Mouse (Mus musculus) liver, adult (tissue): Measurements from ENCODE around the gene C1qtnf5.
A peak's percentile ranks its signal among the peaks of the same experiment; 100 is the strongest.

Experiments
- GATA4 ChIP-seq: IDR thresholded peaks from 2 replicates; pipeline ENCODE4 v1.6.1; 2014; ENCODE audit warnings: mild to moderate bottlenecking, low read length; ENCODE audit not compliant: insufficient replicate concordance

The C1qtnf5 gene

DNA sequence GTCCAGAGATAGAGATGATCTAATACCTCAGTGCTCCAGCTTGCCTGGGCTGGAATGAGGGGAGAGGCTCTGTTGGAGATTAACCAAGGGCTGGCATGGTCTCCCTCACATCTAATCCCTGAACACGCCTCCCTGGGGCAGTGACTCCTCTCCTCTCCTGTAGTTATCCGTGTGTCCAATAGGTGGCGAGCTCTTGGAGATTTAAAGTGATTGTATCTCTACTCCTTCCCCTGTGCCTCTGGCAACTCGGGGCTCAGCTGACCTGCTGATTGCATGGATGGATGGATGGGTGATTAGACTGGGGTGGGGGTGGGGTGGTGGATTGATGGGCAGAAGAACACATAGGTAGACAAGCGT is 30.3 kb upstream of the C1qtnf5 start:
- no peak for TF ChIP-seq GATA4

DNA sequence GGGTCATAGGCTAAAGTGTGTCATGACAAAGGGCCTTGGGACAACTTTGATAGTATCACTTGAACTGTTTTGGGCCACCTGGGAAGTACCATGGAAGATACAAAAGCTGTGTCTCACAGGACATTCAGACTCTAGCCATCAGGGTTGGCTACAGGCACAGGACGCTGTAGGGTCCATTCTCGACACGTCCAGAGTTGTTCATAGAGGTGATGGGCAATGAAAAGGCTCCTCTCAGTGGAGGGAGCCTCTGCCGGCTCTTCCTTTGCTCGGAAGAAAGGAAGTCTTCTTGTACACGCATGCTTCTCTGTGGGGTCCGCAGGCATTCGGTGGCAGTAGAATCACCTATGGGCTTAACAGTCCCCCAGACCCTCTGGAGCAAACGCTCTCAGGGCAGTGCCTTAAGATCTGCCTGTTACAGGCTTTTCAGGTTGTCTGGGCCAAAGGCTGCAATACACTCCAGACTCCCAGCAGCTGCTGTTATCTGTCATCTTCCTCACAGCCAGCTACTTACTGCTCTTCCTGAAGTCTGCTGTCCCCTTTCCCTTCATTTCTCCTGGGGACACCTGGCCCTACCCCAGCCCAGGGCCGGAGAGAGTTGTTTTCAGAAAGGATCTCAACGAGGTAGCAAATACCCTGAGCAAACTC is 29.7 kb upstream of the C1qtnf5 start:
- no peak for TF ChIP-seq GATA4

DNA sequence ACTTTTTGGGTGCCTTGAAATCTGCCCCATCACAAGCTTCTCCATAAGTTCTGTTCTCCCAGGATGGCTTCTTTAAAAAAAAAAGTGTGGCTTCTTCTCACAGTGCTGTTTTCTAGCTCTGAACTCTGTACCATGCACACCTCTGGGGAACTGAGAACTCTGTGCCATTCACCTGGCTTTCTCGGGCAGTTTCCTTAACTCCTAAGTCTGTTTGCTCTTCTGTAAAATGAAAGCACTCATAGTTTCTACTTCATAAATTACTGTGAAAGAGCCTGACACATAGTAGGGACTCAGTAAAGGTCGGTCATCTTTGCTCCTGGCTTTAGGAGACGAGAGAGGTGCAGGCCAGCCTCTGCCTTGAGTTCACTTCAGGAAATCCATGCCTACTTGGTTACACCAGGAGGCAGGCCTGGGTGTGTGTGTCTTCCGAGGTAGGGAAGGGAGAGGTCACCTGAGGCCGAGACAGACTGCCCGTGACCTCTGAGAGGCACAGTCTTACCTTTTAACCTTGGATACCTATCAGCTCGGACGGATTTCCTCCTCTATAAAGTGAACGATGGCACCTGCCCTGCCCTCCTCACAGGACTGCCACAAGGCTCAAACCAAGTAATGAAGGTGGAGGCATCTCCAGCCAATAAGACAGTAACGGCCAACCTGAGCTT is 28.8 kb upstream of the C1qtnf5 start:
- no peak for TF ChIP-seq GATA4

DNA sequence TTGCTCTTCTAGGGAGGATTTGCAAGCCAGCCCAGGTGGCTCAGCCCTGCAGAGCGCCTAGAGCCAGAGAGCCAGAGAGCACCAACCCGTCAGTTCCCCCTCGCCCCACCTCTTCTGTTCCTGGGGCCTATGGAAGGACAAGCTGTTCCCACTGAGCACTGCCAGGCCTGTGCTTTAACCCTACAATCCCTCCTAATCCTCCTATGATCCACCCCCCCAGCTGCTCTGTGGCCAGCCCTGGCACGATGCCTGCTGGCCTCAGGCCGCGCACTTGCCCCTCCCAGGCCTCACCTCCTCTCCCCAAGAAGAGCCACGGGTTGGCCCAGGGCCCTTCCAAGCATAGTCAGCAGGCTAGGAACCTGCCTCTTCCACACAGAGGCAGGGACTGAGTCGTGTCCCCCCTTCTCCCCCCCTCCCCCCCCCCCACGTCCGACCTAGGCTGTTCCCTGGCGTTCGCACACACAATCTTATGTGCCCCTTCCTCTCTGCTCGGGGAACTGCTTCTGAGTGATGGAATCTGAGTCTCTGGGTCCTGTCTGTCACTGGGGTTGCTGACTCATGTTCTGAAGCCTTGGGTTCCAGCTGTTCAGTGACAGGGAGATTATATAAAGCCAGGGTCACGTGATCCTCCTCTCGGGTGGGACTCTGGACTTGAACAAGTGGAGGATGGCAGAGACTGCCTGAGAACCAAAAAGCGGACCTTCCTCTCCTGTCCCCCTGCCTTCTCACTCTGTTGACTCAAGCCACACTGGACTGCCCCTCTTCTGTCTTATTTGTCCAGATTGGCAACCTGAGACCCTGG is 27.9 kb upstream of the C1qtnf5 start:
- TF ChIP-seq GATA4, result 0 out of 2 replicates have a peak, but pooled peaks have one; percentile 25

DNA sequence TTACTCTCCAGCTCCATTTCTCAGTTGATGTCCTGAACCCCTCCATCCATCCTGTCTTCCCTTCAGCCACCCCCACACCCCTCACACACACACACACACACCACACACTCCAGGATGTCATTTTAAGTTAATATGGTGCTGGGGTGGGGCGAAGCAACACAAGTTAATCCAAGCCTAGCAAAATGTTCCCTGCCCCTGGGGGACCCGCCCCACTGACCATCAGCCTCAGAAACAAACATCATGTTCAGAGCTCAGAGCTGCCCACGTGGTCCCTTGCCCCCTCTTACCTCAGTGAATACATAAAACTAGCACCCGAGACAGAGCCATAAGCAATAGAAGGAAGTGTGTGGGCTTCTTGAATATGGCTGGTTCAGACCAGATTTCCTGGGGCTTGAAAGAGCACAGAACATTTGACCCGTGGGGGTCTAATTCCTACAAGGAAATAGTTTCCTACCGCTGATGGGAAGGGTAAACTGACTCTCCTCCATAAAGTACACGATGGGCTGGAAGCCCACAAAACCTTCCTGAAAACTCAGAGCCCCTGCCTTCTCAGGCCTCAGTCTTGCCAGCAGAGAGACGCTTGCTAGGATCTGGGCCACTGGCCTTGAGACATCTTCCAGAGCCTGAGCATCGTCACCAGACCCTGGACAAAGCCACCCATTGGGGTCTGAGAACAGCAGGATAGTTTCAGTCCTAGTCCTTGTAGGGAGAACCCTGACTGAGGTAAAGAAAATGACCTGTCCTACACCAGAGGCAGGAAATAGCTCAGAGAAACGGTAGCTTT is 26.9 kb upstream of the C1qtnf5 start:
- no peak for TF ChIP-seq GATA4

DNA sequence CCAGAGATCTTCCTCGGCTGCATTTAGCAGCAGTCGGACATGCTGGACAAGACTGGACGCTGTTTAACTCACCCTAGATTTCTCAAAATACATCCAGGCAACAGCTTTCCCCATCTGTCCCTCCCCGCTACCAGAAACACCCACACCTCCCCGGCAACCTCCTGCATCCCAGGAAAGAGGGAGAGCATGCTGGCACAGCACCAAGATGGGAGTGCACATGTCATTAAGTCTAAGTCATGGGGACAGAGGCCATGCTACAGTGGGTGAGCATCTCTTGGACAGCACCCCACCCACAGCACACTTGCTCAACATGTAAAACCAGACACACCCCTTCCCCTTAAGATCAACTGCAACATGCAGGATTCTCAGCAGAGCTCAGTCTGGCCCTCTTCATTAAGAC is 26.1 kb upstream of the C1qtnf5 start:
- TF ChIP-seq GATA4, result no peak

DNA sequence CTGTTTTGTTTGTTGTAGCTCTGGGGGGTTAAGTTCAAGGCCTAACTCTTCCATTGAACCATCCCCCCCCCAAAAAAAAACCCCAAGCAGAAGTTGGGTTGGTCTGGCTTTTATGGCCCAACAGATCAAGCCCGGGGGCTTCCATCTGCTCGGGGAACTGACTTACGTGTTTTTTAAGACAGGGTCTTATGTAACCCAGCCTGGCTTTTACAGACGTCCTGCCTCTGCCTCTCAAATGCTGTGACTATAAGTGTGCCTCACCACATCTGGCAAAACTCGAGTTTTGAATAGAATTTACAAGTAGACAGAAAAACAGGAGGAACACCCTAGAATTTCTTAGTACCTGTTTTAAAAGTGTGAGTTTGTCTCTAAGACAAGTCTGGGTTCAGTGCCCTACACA is 25.5 kb upstream of the C1qtnf5 start:
- TF ChIP-seq GATA4, result no peak

DNA sequence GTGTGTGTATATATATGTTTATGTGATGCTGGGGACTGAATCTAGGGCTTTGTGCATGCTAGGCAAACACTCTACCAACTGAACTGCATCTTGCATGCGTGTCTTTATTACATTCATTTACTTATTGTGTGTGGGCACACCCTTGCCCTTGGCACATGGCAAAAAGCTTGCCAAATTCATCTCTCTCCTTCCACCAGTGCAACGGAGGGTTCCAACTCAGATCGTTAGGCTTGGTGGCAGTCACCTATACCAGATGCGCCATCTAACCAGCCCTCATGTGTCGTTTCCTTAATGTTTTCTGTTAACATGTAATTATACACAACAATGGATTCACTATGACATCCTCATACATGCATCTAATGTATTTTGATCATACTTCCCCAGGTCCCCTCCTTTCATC is 24.8 kb upstream of the C1qtnf5 start:
- TF ChIP-seq GATA4, result no peak

DNA sequence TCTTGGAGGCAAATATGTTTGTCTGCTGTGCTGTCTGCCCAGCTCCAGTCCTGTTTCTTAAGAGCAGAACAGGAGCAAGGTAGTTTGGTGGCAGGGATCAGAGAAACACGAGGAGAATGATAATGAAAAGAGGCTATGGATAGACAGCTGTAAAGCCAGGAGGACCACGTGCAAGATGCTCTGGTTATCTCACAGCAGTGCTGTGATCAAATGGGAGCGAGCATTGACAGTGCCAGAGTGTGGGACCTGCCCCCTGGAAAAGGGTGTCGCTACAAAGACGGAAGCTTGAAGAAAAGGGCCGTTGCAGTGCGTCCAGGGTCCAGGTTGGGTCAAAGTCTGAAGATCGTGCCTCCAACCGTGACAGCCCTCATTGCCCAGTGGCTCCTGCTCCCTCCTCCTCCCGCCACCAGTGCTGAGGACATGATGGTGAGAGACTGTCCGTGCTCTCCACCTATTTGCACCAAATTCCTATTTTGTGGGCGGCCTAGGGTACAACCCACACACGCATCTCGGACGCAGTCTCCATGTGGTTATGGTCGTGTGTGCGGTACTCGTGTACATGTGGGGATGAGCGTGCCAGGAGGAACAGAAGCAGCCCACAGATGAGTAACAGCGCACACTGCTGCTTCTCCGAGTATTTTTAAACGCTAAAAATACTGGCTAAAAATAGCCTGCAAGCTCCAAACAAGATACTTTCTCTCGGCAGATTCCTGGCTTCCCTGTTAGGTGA is 23.5 kb upstream of the C1qtnf5 start:
- TF ChIP-seq GATA4, result no peak; the same call in 1 of the 2 replicates

DNA sequence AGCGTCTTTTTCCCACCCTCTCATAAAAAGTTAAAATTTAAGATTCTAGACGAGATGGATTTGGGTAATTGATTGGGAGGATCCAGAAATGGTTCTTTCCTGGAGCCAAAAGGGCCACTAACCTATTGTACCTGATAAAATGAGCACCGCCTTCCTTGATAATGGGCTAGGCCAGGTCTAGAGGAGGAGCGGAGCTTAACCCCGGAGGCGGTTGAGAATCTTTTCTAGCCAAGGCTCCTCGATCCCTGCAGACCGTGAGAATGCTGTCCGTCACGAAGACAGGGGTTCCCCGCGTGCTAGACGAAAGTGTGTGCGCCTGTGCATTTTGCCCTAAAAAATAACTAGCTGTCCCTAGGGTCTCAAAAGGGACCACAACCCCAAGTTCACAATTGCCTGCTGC is 22.8 kb upstream of the C1qtnf5 start:
- no peak; the same call in 1 of the 2 replicates for TF ChIP-seq GATA4

DNA sequence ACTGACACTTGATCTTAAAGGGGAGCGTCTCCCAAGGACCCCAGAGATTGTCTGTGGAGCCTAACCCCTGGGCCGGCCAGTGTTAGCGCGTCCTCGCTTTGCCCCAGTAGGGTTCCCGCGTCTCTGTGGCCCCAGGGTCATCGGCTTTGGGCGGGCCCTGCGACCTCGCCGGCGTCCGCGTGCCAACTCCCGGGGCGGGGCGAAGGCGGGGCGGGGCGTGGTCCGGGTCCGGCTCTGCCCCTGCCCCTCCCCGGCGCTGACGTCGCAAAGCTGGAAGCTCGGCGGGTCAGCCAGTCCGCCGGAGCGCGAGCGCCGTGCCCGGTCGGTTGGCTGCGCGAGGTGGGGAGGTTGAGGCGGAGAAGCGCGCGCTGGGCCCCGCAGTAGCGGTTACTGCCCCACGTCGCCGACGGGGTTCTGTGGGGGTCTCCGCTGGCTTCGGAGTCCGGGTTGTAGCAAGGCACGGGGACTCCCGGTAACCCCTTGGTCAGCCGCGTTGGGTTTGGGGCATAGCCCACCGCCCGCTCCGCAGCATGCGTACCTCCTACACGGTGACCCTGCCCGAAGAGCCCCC is 22.3 kb upstream of the C1qtnf5 start:
- no peak; the same call in 1 of the 2 replicates for TF ChIP-seq GATA4

DNA sequence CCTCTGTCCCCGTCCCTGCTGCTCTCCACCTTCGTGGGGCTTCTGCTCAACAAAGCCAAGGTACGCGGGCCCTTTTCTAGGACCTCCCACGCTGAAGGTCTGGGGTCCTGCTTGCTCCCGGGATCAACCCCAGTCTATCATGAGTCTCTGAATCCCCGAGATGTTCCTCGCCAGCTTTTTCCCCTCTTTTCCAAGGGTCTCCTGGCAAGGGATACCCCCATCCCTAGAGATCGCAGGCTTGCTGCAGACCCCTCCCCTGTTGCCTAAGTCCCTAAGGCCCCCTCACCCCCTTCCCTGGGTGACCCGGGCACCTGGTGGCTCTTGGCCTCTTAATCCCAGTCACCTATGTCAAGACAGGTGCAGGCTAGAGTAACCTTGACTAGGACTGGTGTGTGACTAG is 21.8 kb upstream of the C1qtnf5 start:
- no peak for TF ChIP-seq GATA4

DNA sequence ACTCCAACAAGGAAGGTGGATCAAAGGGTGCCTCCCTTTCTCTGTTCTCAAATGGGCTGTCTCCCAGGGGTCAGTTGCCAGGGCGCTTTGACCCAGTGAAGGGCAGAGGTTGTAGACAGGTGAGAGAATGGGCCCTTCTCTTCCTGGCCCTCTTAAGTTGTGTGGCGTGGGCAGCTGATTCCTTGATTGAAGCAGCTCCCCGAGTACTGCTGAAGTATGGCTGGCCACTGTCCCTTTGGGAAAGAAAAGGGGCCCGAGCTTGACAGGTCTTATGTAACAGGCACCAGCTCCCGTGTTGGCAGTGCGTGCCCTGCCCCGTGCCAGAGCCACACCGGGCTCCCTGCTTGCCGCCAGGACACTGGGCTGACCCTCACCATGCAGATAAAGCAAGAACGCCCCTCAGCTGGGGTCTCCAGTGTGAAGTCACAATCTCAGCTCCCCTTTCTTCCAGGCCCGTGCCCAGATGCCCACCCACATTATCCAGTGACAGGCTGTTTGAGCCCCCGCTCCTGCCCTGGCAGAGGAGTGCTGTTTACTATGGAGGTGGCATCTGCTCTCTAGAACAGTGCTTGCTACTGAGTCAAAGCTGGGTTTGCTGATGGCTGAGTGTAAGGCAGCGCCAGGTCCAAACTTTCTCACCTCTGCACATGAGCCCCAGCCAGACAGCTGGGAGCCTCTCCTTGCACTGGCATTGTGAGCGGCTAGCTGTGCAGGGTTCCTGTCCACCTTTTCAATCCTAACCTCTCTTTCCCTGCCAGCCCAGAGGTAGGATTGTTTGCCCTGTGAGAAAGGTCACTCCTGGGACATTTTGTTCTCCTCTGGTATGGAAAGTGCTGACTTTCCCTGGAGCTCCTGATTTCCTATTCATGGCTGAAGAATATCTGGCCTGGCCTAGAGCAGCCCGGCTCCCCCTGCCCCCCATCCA is 21.0 kb upstream of the C1qtnf5 start:
- no peak for TF ChIP-seq GATA4
